Mouse (Mus musculus) forebrain, embryonic 16.5 days (tissue): ENCODE results near the gene Babam1. TPM values are rescaled to one million over a fixed set of nuclear protein-coding genes. Genes with fewer than 3 reads are reported as not detected.

Experiments
- ATAC-seq: fragments of 200-750 bp; cut with Nextera tagmentation; 2 replicates; pipeline ENCODE4 v1.8.0; 2017; ENCODE audit warnings: mild to moderate bottlenecking, moderate library complexity
- H3K27ac ChIP-seq: fragments of 300-500 bp; sonication (generic); 2 replicates; pipeline ENCODE4 v1.5.1; 2014; ENCODE audit warnings: low read length, control low read depth
- H3K27me3 ChIP-seq: fragments of 300-500 bp; sonication (generic); replicated peaks from 2 replicates; pipeline ENCODE4 v1.6.1; 2014; ENCODE audit warnings: low read length; ENCODE audit not compliant: control insufficient read depth, insufficient read depth
- H3K36me3 ChIP-seq: fragments of 300-500 bp; sonication (generic); 2 replicates; pipeline ENCODE4 v1.6.1; 2014; ENCODE audit not compliant: control insufficient read depth, insufficient read depth
- H3K4me1 ChIP-seq: fragments of 300-500 bp; sonication (generic); replicated peaks from 2 replicates; pipeline ENCODE4 v1.6.1; 2014; ENCODE audit warnings: low read length; ENCODE audit not compliant: control insufficient read depth, insufficient read depth
- H3K4me2 ChIP-seq: fragments of 300-500 bp; sonication (generic); 2 replicates; pipeline ENCODE4 v1.6.1; 2014; ENCODE audit warnings: mild to moderate bottlenecking, low read length, control low read depth
- H3K4me3 ChIP-seq: fragments of 300-500 bp; sonication (generic); replicated peaks from 2 replicates; pipeline ENCODE4 v1.5.1; 2014; ENCODE audit warnings: mild to moderate bottlenecking, low read length, control low read depth
- H3K9ac ChIP-seq: fragments of 300-500 bp; sonication (generic); replicated peaks from 2 replicates; pipeline ENCODE4 v1.6.1; 2014; ENCODE audit warnings: low read depth, low read length, control low read depth
- H3K9me3 ChIP-seq: fragments of 300-500 bp; sonication (generic); 2 replicates; pipeline ENCODE4 v1.6.1; 2016; ENCODE audit warnings: low read length; ENCODE audit not compliant: control insufficient read depth
- WGBS: fragments of 180-500 bp; shearing (Covaris S2); extraction: QIAGEN DNeasy Blood & Tissue Kit; methylation state at CpG from one replicate; pipeline ENCODE4 v1.1.7; 2014; 5-methylcytosine and 5-hydroxymethylcytosine counted together
- polyA plus RNA-seq: library from polyadenylated mRNA; unstranded; fragments of >200 nt; fragmentation: Nextera tagmentation; extraction: Ambion mirVana; gene quantifications from 2 replicates; pipeline ENCODE4 v1.2.1, GENCODE M21; 2015

Babam1 gene
- polyA plus RNA-seq, 1 experiment from 2014 or later = 105 TPM

- Histone ChIP-seq H3K27ac (no peak overlapping the region), H3K4me1 (peaks cover 14% of the 10 kb centered on the region), H3K4me2 (no peak overlapping the region), H3K4me3 (no peak overlapping the region), H3K9me3 (no peaks in the 10 kb centered on the region), H3K36me3 (no peaks in the 10 kb centered on the region), H3K9ac (no peak overlapping the region), H3K27me3 (no peaks in the 10 kb centered on the region)
- WGBS = 94% methylated on average over 6 of the region's 6 CpGs
- ATAC-seq = no peak
These were observed 6.6 kb downstream of the Babam1 start for GRCm38 (mm10) chr8:71403107-71403885.

- ATAC-seq = no peak
- no peak overlapping the region for H3K4me2 ChIP-seq
- H3K27me3 ChIP-seq = no peaks in the 10 kb centered on the region
- H3K9me3 ChIP-seq = no peaks in the 10 kb centered on the region
- 87% methylated on average over 8 of the region's 8 CpGs for WGBS
- no peak overlapping the region for H3K27ac ChIP-seq
- H3K36me3 ChIP-seq = no peaks in the 10 kb centered on the region
- peaks cover 14% of the 10 kb centered on the region for H3K4me1 ChIP-seq
- H3K4me3 ChIP-seq = no peak overlapping the region
- H3K9ac ChIP-seq = no peak overlapping the region
These were observed 7.3 kb downstream of the Babam1 start for GRCm38 (mm10) chr8:71404011-71404410.

GRCm38 (mm10) chr8:71404951-71405351 lies 8.3 kb downstream of the Babam1 start:
- peaks cover 14% of the 10 kb centered on the region for H3K4me1 ChIP-seq
- no peak overlapping the region for H3K4me3 ChIP-seq
- no peaks in the 10 kb centered on the region for H3K9me3 ChIP-seq
- H3K36me3 ChIP-seq = no peaks in the 10 kb centered on the region
- H3K9ac ChIP-seq = no peak overlapping the region
- no peak overlapping the region for H3K4me2 ChIP-seq
- H3K27me3 ChIP-seq = no peaks in the 10 kb centered on the region
- WGBS = 83% methylated on average over 9 of the region's 9 CpGs
- no peak overlapping the region for H3K27ac ChIP-seq
- ATAC-seq = no peak

- ATAC-seq = peak; percentile 91
- Histone ChIP-seq H3K27me3 (no peaks in the 10 kb centered on the region), H3K9ac (peak within 1 kb of the TSS; percentile 52), H3K27ac (no peak within 1 kb of the TSS), H3K9me3 (no peaks in the 10 kb centered on the region), H3K36me3 (no peaks in the 10 kb centered on the region), H3K4me2 (peak within 1 kb of the TSS; percentile 90), H3K4me1 (peaks cover 14% of the 10 kb centered on the region), H3K4me3 (peak within 1 kb of the TSS; percentile 52)
- 15% methylated on average over 33 of the region's 33 CpGs for WGBS
These were observed 8.9 kb downstream of the Babam1 start, which contains the start of gene Ankle1 for GRCm38 (mm10) chr8:71405401-71406098. TSS of gene Ankle1 (plus strand) at chr8:71406010.

- under 1% methylated on average over 55 of the region's 55 CpGs for WGBS
- H3K9me3 ChIP-seq = no peaks in the 10 kb centered on the region
- peak overlapping the region; percentile 52 for H3K4me3 ChIP-seq
- H3K4me2 ChIP-seq = peak overlapping the region; percentile 90
- no peaks in the 10 kb centered on the region for H3K36me3 ChIP-seq
- H3K27me3 ChIP-seq = no peaks in the 10 kb centered on the region
- H3K4me1 ChIP-seq = peaks cover 14% of the 10 kb centered on the region
- peak overlapping the region; percentile 52 for H3K9ac ChIP-seq
- ATAC-seq = peak; percentile 72
- H3K27ac ChIP-seq = no peak overlapping the region
These were observed 9.7 kb downstream of the Babam1 start for GRCm38 (mm10) chr8:71406099-71407015.

- no peak overlapping the region for H3K4me3 ChIP-seq
- peaks cover 14% of the 10 kb centered on the region for H3K4me1 ChIP-seq
- 88% methylated on average over 14 of the region's 14 CpGs for WGBS
- H3K9me3 ChIP-seq = no peaks in the 10 kb centered on the region
- no peak overlapping the region for H3K9ac ChIP-seq
- no peaks in the 10 kb centered on the region for H3K36me3 ChIP-seq
- H3K27ac ChIP-seq = no peak overlapping the region
- ATAC-seq = no peak
- no peaks in the 10 kb centered on the region for H3K27me3 ChIP-seq
- no peak overlapping the region for H3K4me2 ChIP-seq
These were observed 10.8 kb downstream of the Babam1 start for GRCm38 (mm10) chr8:71407441-71407840.

- no peaks in the 10 kb centered on the region for H3K27me3 ChIP-seq
- no peak overlapping the region for H3K27ac ChIP-seq
- ATAC-seq = no peak
- H3K4me1 ChIP-seq = peaks cover 14% of the 10 kb centered on the region
- H3K9me3 ChIP-seq = no peaks in the 10 kb centered on the region
- H3K36me3 ChIP-seq = no peaks in the 10 kb centered on the region
- no peak overlapping the region for H3K4me3 ChIP-seq
- no peak overlapping the region for H3K4me2 ChIP-seq
- no peak overlapping the region for H3K9ac ChIP-seq
- WGBS = 96% methylated on average over 4 of the region's 4 CpGs
These were observed 11.6 kb downstream of the Babam1 start for GRCm38 (mm10) chr8:71408231-71408630.

- Histone ChIP-seq H3K9ac (no peak overlapping the region), H3K36me3 (no peaks in the 10 kb centered on the region), H3K9me3 (no peaks in the 10 kb centered on the region), H3K27ac (no peak overlapping the region), H3K4me1 (peaks cover 5% of the 10 kb centered on the region), H3K4me2 (no peak overlapping the region), H3K27me3 (no peaks in the 10 kb centered on the region), H3K4me3 (no peak overlapping the region)
- WGBS = 52% methylated on average over 11 of the region's 11 CpGs
- ATAC-seq = no peak
These were observed 15.0 kb downstream of the Babam1 start for GRCm38 (mm10) chr8:71411535-71412273.
